Mouse (Mus musculus) heart, adult 11 months (tissue): ENCODE data around the gene Hps4.
"Not testable (repeated sequence)": the region's sequence is repeated elsewhere in the genome, so short reads cannot be mapped to it uniquely, and the experiment has no call there.

Experiments
- DNase-seq: peaks from one replicate; pipeline ENCODE4 v3.0.0; 2022

Gene Hps4

GRCm38 (mm10) chr5:112342463-112343204 is at the start of gene Hps4, which contains the start of gene Srrd:
Gene Hps4, plus strand, starts transcription at chr5:112343083.
Gene Srrd, minus strand, starts transcription at chr5:112343040.
- DNase-seq, result peak; percentile 97

- no peak for DNase-seq
These were observed 49.1 kb upstream of the Hps4 start for GRCm38 (mm10) chr5:112293800-112294199.

- no peak for DNase-seq
These were observed 48.2 kb upstream of the Hps4 start for GRCm38 (mm10) chr5:112294696-112295095.

- peak; percentile 85 for DNase-seq
These were observed 47.7 kb upstream of the Hps4 start for GRCm38 (mm10) chr5:112295162-112295561.

- DNase-seq, result peak; percentile 87
These were observed 47.3 kb upstream of the Hps4 start for GRCm38 (mm10) chr5:112295564-112295963.

- no peak for DNase-seq
These were observed 46.3 kb upstream of the Hps4 start for GRCm38 (mm10) chr5:112296404-112297181.

GRCm38 (mm10) chr5:112297257-112297656 is 45.6 kb upstream of the Hps4 start:
- DNase-seq, result no peak

GRCm38 (mm10) chr5:112298226-112298988 is 44.5 kb upstream of the Hps4 start:
- DNase-seq, result peak; percentile 99

GRCm38 (mm10) chr5:112299399-112299798 is 43.5 kb upstream of the Hps4 start:
- DNase-seq, result peak; percentile 91

- DNase-seq, result peak; percentile 83
These were observed 42.8 kb upstream of the Hps4 start for GRCm38 (mm10) chr5:112300112-112300511.

- DNase-seq, result peak; percentile 92
These were observed 42.1 kb upstream of the Hps4 start for GRCm38 (mm10) chr5:112300721-112301308.

GRCm38 (mm10) chr5:112301694-112302093 is 41.2 kb upstream of the Hps4 start:
- peak; percentile 91 for DNase-seq

- DNase-seq, result no peak
These were observed 40.6 kb upstream of the Hps4 start for GRCm38 (mm10) chr5:112302310-112302709.

- no peak for DNase-seq
These were observed 37.0 kb upstream of the Hps4 start for GRCm38 (mm10) chr5:112305842-112306241.

- no peak for DNase-seq
These were observed 29.5 kb upstream of the Hps4 start for GRCm38 (mm10) chr5:112313222-112313885.

- DNase-seq, result no peak
These were observed 26.4 kb upstream of the Hps4 start for GRCm38 (mm10) chr5:112316468-112316867.

- peak; percentile 98 for DNase-seq
These were observed 25.6 kb upstream of the Hps4 start for GRCm38 (mm10) chr5:112317328-112317727.

GRCm38 (mm10) chr5:112319343-112319742 is 23.5 kb upstream of the Hps4 start:
- DNase-seq, result not testable (repeated sequence)

- no peak for DNase-seq
These were observed 22.5 kb upstream of the Hps4 start for GRCm38 (mm10) chr5:112320379-112320778.

- no peak for DNase-seq
These were observed 21.9 kb upstream of the Hps4 start for GRCm38 (mm10) chr5:112320936-112321335.

- DNase-seq, result no peak
These were observed 21.5 kb upstream of the Hps4 start for GRCm38 (mm10) chr5:112321376-112321775.

GRCm38 (mm10) chr5:112323246-112323645 is 19.6 kb upstream of the Hps4 start:
- DNase-seq, result no peak
